Comparison of ENCODE assay signal across 10 mouse cellular contexts in the genomic region with DNA sequence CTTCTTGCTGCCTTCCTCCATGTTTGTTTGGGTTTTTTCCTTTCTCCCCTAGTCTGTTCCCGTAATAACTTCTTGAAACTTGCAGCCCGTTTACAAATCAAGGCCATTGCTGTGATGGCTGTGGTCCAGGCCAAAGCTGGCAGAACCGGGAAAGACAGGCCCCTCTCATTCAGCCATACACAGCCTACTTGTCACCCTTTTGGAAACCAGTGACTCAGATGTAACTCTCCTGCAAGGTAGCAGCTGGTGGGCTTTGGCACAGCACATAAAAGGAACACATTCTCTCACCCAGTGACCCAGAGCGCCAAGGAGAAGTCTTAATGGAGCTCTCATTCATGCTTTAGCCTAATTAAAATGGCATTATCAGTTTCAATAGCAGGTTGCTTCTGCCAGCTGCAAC.
A peak's percentile ranks its signal among the peaks of the same experiment; 100 is the strongest.
DNase-seq lines count a peak whose midpoint lies in the region; ATAC-seq and TF ChIP-seq lines count a peak whose summit lies in the region.
"Had no signal": no experiment of that assay in that cellular context is flagged by ENCODE, and none has a peak within 500 bp of the region (broad histone marks: within the 10 kb centered on the region; RNA-seq: fewer than 3 reads in every experiment).

No protein-coding gene starts in this region.

- intact Hi-C loops in left cerebral cortex, adult 2 months (cut with DNase I), result loop anchor here (5.0 kb wide), 1 partner anchor 110 kb away; no protein-coding TSS in a partner anchor
- intact Hi-C loops in heart, postnatal 36 days (cut with DNase I), result no loop called here

- 0 out of 2 replicates have a peak, but pooled peaks cover 3% of the 10 kb centered on the region for H3K4me1 ChIP-seq in kidney, embryonic 16.5 days (ENCODE audit: insufficient read depth, low read length)
- H3K4me1 ChIP-seq: liver, embryonic 13.5 days had no signal

- H3K9me3 ChIP-seq in kidney, embryonic 16.5 days (ENCODE audit: low read length), result no peaks in the 10 kb centered on the region
- H3K9me3 ChIP-seq: liver, embryonic 13.5 days had no signal

- 83% methylated on average over 4 of the region's 4 CpGs for WGBS in kidney, embryonic 16.5 days

- H3K4me3 ChIP-seq in left cerebral cortex, adult 2 months, result no peak overlapping the region
- H3K4me3 ChIP-seq in kidney, embryonic 16.5 days (ENCODE audit: low read length), result no peak overlapping the region
- H3K4me3 ChIP-seq: liver, embryonic 13.5 days had no signal

- ATAC-seq in kidney, embryonic 16.5 days (ENCODE audit: low FRiP score, low TSS enrichment), result no peak

- DNase-seq in layer of hippocampus, adult 11-12 months (ENCODE audit: low spot score), result peak; percentile 19
- no peak for DNase-seq in layer of hippocampus, adult 9-10 months (ENCODE audit: low spot score)
- peak; percentile 3 to 10 for DNase-seq in cerebellum, postnatal 36 days
- peak; percentile 9 to 10 for DNase-seq in left cerebral cortex, adult 2 months (ENCODE audit: extremely low spot score in 1 of 2, low spot score in 2 of 2)
- peak; percentile 9 for DNase-seq in right cerebral cortex, postnatal 25 days
- DNase-seq in heart, adult 18-20 months, result no peak
- no peak for DNase-seq in heart, postnatal 36 days
- DNase-seq: kidney, adult 9 months; liver, embryonic 13.5 days had no signal

- no peak overlapping the region for H3K27ac ChIP-seq in left cerebral cortex, adult 2 months
- H3K27ac ChIP-seq in kidney, embryonic 16.5 days (ENCODE audit: low read length), result no peak overlapping the region
- H3K27ac ChIP-seq: liver, embryonic 13.5 days had no signal

- no peak overlapping the region for H3K4me2 ChIP-seq in kidney, embryonic 16.5 days (replicated peaks; ENCODE audit: low read depth, low read length)
- H3K4me2 ChIP-seq: liver, embryonic 13.5 days had no signal

- no peak for TF ChIP-seq CTCF in left cerebral cortex, adult 2 months (IDR thresholded peaks at IDR 0.05)

- no peak overlapping the region for H3K9ac ChIP-seq in kidney, embryonic 16.5 days (replicated peaks; ENCODE audit: low read length)
- H3K9ac ChIP-seq: liver, embryonic 13.5 days had no signal

- peaks cover 21% of the 10 kb centered on the region; the same call in 1 of the 2 replicates for H3K27me3 ChIP-seq in kidney, embryonic 16.5 days (ENCODE audit: insufficient read depth, low read length)
- H3K27me3 ChIP-seq: liver, embryonic 13.5 days had no signal

- no peaks in the 10 kb centered on the region for H3K36me3 ChIP-seq in kidney, embryonic 16.5 days (ENCODE audit: insufficient read depth, low read length)
- H3K36me3 ChIP-seq: liver, embryonic 13.5 days had no signal

Comparison
In these comparisons a context has a peak if more than half of its experiments do, and no peak if none do; other contexts are left out.
1. DNase-seq: peak in layer of hippocampus, adult 11-12 months (single experiment), cerebellum, postnatal 36 days (2 of 2), left cerebral cortex, adult 2 months (2 of 2) and right cerebral cortex, postnatal 25 days (single experiment); none in layer of hippocampus, adult 9-10 months (single experiment), heart, adult 18-20 months (0 of 2) and heart, postnatal 36 days (0 of 2).